Mouse (Mus musculus) bone marrow macrophage, adult 2 months (primary cell): ENCODE data around the gene Dusp27.

Experiments used
- CTCF ChIP-seq: IDR thresholded peaks from 2 replicates; pipeline ENCODE4 v1.5.1; 2012; ENCODE audit warnings: low read depth, mild to moderate bottlenecking, low read length, moderate library complexity
- POLR2A ChIP-seq: IDR thresholded peaks from 2 replicates; pipeline ENCODE4 v1.6.1; 2012; ENCODE audit warnings: mild to moderate bottlenecking, low read depth, low read length, borderline replicate concordance

- TF ChIP-seq CTCF = no peak
- TF ChIP-seq POLR2A = no peak
These were observed 30.0 kb upstream of the Dusp27 start for GRCm38 (mm10) chr1:166157712-166158111.
